Mouse (Mus musculus): ENCODE measurements around the gene Hist1h3e. TPM values are rescaled to one million over a fixed set of nuclear protein-coding genes. Genes with fewer than 3 reads are reported as not detected.
A peak's percentile ranks its signal among the peaks of the same experiment; 100 is the strongest.
"Not testable (repeated sequence)": the region's sequence is repeated elsewhere in the genome, so short reads cannot be mapped to it uniquely, and the experiment has no call there.

Gene Hist1h3e
- polyA plus RNA-seq, 1 experiment from 2014 or later = 0.26 TPM

GRCm38 (mm10) chr13:23591206-23591605 is 29.0 kb upstream of the Hist1h3e start:
- Histone ChIP-seq H3K79me2 (ENCODE audit: inconsistent target) (no peaks in the 10 kb centered on the region), H3K27ac (no peak overlapping the region), H3K4me3 (ENCODE audit: inconsistent target) (no peak overlapping the region), H3K36me3 (ENCODE audit: inconsistent target) (no peaks in the 10 kb centered on the region)
- WGBS (ENCODE audit: missing documents) = 92% methylated on average over 7 of the region's 7 CpGs

GRCm38 (mm10) chr13:23586940-23587225 is 24.7 kb upstream of the Hist1h3e start:
- Histone ChIP-seq H3K4me3 (ENCODE audit: inconsistent target) (peak overlapping the region; percentile 43), H3K27ac (peak overlapping the region; percentile 81), H3K79me2 (ENCODE audit: inconsistent target) (no peaks in the 10 kb centered on the region), H3K36me3 (ENCODE audit: inconsistent target) (no peaks in the 10 kb centered on the region)
- WGBS (ENCODE audit: missing documents) = no CpG with 5 or more reads among the region's 1 CpGs

GRCm38 (mm10) chr13:23586099-23586939 is 24.1 kb upstream of the Hist1h3e start:
- Histone ChIP-seq H3K4me3 (ENCODE audit: inconsistent target) (peak overlapping the region; percentile 43), H3K27ac (peak overlapping the region; percentile 81), H3K36me3 (ENCODE audit: inconsistent target) (no peaks in the 10 kb centered on the region), H3K79me2 (ENCODE audit: inconsistent target) (no peaks in the 10 kb centered on the region)
- 6% methylated on average over 22 of the region's 22 CpGs for WGBS (ENCODE audit: missing documents)

- not testable (repeated sequence) for H3K36me3 ChIP-seq (ENCODE audit: inconsistent target); H3K79me2 ChIP-seq (ENCODE audit: inconsistent target)
- H3K4me3 ChIP-seq (ENCODE audit: inconsistent target) = peak overlapping the region; percentile 43
- peak overlapping the region; percentile 88 for H3K27ac ChIP-seq
- 0% methylated on average over 7 of the region's 36 CpGs for WGBS (ENCODE audit: missing documents)
These were observed 23.4 kb upstream of the Hist1h3e start for GRCm38 (mm10) chr13:23585442-23586098.

- WGBS (ENCODE audit: missing documents) = under 1% methylated on average over 21 of the region's 21 CpGs
- H3K27ac ChIP-seq = peak overlapping the region; percentile 88
These were observed 22.9 kb upstream of the Hist1h3e start for GRCm38 (mm10) chr13:23585029-23585441.

GRCm38 (mm10) chr13:23584331-23584730 is 22.2 kb upstream of the Hist1h3e start:
- Histone ChIP-seq H3K79me2 (ENCODE audit: inconsistent target) (no peaks in the 10 kb centered on the region), H3K4me3 (ENCODE audit: inconsistent target) (peak overlapping the region; percentile 43)

More at GRCm38 (mm10) chr13:23585029-23585441, 22.9 kb upstream of the Hist1h3e start:
- no peaks in the 10 kb centered on the region for H3K36me3 ChIP-seq (ENCODE audit: inconsistent target)
- peak overlapping the region; percentile 43 for H3K4me3 ChIP-seq (ENCODE audit: inconsistent target)
- H3K79me2 ChIP-seq (ENCODE audit: inconsistent target) = no peaks in the 10 kb centered on the region

GRCm38 (mm10) chr13:23583387-23584068 is 21.4 kb upstream of the Hist1h3e start:
- H3K27ac ChIP-seq = peak overlapping the region; percentile 88
- H3K79me2 ChIP-seq (ENCODE audit: inconsistent target) = no peaks in the 10 kb centered on the region
- H3K4me3 ChIP-seq (ENCODE audit: inconsistent target) = no peak overlapping the region
- H3K36me3 ChIP-seq (ENCODE audit: inconsistent target) = no peaks in the 10 kb centered on the region

More at GRCm38 (mm10) chr13:23584331-23584730, 22.2 kb upstream of the Hist1h3e start:
- H3K36me3 ChIP-seq (ENCODE audit: inconsistent target) = no peaks in the 10 kb centered on the region
- H3K27ac ChIP-seq = peak overlapping the region; percentile 88

- Histone ChIP-seq H3K79me2 (ENCODE audit: inconsistent target) (no peaks in the 10 kb centered on the region), H3K4me3 (ENCODE audit: inconsistent target) (peak overlapping the region; percentile 32), H3K36me3 (ENCODE audit: inconsistent target) (no peaks in the 10 kb centered on the region), H3K27ac (peak overlapping the region; percentile 88)
- WGBS (ENCODE audit: missing documents) = 27% methylated on average over 6 of the region's 6 CpGs
These were observed 20.3 kb upstream of the Hist1h3e start for GRCm38 (mm10) chr13:23582219-23583056.

GRCm38 (mm10) chr13:23581408-23582218 is 19.4 kb upstream of the Hist1h3e start, which contains the start of gene Hist1h4d:
Gene Hist1h4d, plus strand, starts transcription at chr13:23581598.
- WGBS (ENCODE audit: missing documents) = 0% methylated on average over 40 of the region's 43 CpGs
- Histone ChIP-seq H3K79me2 (ENCODE audit: inconsistent target) (no peaks in the 10 kb centered on the region), H3K36me3 (ENCODE audit: inconsistent target) (no peaks in the 10 kb centered on the region), H3K27ac (peak within 1 kb of the TSS; percentile 88), H3K4me3 (ENCODE audit: inconsistent target) (peak within 1 kb of the TSS; percentile 32)

GRCm38 (mm10) chr13:23577835-23578234 is 15.7 kb upstream of the Hist1h3e start:
- Histone ChIP-seq H3K36me3 (ENCODE audit: inconsistent target) (no peaks in the 10 kb centered on the region), H3K27ac (no peak overlapping the region), H3K79me2 (ENCODE audit: inconsistent target) (peaks cover 6% of the 10 kb centered on the region; the same call in 1 of the 2 replicates), H3K4me3 (ENCODE audit: inconsistent target) (no peak overlapping the region)
- WGBS (ENCODE audit: missing documents) = 92% methylated on average over 1 of the region's 1 CpGs

GRCm38 (mm10) chr13:23576906-23577639 is 14.9 kb upstream of the Hist1h3e start:
- no peaks in the 10 kb centered on the region for H3K36me3 ChIP-seq (ENCODE audit: inconsistent target)
- 65% methylated on average over 6 of the region's 6 CpGs for WGBS (ENCODE audit: missing documents)
- peaks cover 14% of the 10 kb centered on the region; the same call in 1 of the 2 replicates for H3K79me2 ChIP-seq (ENCODE audit: inconsistent target)
- H3K4me3 ChIP-seq (ENCODE audit: inconsistent target) = peak overlapping the region; percentile 29; the same call in 1 of the 2 replicates
- peak overlapping the region; percentile 54 for H3K27ac ChIP-seq

GRCm38 (mm10) chr13:23576351-23576881 is 14.2 kb upstream of the Hist1h3e start:
- Histone ChIP-seq H3K79me2 (ENCODE audit: inconsistent target) (peaks cover 18% of the 10 kb centered on the region; the same call in 1 of the 2 replicates), H3K36me3 (ENCODE audit: inconsistent target) (no peaks in the 10 kb centered on the region), H3K4me3 (ENCODE audit: inconsistent target) (peak overlapping the region; percentile 29), H3K27ac (peak overlapping the region; percentile 54)
- 52% methylated on average over 7 of the region's 7 CpGs for WGBS (ENCODE audit: missing documents)
